Mouse (Mus musculus): ENCODE results near the gene Cd7. TPM values are rescaled to one million over a fixed set of nuclear protein-coding genes. Genes with fewer than 3 reads are reported as not detected.

The Cd7 gene
- polyA plus RNA-seq, 1 experiment from 2014 or later, result 0.18 TPM

DNA sequence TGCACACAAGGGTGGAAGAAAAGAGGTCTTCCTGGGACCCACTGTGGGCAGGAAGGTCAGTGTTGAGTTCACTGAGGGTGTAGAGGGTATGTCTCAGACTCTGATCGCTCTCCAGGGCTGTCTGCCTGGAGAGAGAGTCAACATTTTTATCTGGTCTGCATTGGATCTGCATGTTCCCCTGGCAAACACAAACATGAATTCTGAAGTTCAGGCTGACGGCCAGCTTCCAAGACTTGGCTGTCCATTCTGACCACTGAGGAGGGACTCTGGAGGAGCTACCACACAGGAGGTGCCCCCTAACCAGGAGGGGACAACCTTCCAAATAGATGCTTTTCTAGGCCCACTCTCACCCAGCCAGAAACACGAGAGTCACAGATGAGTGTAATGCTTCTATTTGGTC, 47.4 kb downstream of the Cd7 start:
- Histone ChIP-seq H3K27ac (ENCODE audit: low read depth, low read length) (0 out of 2 replicates have a peak overlapping the region, but pooled peaks have one; percentile 50), H3K4me3 (ENCODE audit: low read depth, low read length) (peak overlapping the region; percentile 100), H3K9me3 (ENCODE audit: control insufficient read depth, low read length) (no peaks in the 10 kb centered on the region), H3K27me3 (replicated peaks; ENCODE audit: control insufficient read depth, insufficient read depth, low read length) (no peaks in the 10 kb centered on the region), H3K36me3 (ENCODE audit: control insufficient read depth, insufficient read depth, low read length) (peaks cover 5% of the 10 kb centered on the region; the same call in 1 of the 2 replicates), H3K4me1 (replicated peaks; ENCODE audit: control insufficient read depth, insufficient read depth, low read length) (peaks cover 41% of the 10 kb centered on the region), H3K9ac (ENCODE audit: low read depth, low read length) (peak overlapping the region; percentile 99), H3K4me2 (peak overlapping the region; percentile 87)
- 56% methylated on average over 3 of the region's 3 CpGs for WGBS
- 0 out of 2 replicates have a peak, but pooled peaks have one; percentile 0 for ATAC-seq (replicated peaks; ENCODE audit: low FRiP score)
- DNase-seq (ENCODE audit: low spot score), result no peak

DNA sequence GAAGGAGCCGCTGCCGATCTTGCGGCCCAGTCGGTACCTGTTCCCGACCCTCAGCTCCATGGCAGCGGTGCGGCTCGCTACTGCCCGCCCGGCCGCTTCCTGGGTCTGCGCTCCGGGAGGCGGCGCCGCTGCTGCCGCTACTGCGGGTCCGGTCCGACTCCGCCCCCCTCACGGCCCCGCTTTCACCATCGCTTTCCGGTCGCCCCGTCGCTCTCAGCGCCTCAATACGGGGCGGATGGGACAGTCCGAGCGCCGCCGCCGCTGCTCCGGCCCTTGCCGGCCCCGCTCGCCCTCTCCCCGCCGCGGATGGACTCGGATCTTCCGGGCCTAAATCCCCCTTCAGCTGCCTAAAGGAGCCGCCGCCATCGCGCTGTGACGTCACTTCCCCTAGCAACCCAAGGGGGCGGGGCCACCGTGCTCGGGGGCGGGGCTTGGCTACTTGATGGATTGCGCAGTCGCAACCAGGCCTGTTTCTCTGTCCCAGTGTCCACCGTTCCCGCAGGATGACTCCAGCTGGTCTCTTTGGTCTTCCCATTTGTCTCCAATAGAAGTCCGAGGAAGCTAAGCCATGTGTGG, 48.2 kb downstream of the Cd7 start, which contains the start of gene Csnk1d:
Gene Csnk1d, minus strand, starts transcription at position 380 of the 576 bp plus-strand sequence.
- no peaks in the 10 kb centered on the region for H3K9me3 ChIP-seq (ENCODE audit: control insufficient read depth, low read length)
- H3K36me3 ChIP-seq (ENCODE audit: control insufficient read depth, insufficient read depth, low read length), result peaks cover 7% of the 10 kb centered on the region; the same call in 1 of the 2 replicates
- H3K4me3 ChIP-seq (ENCODE audit: low read depth, low read length), result peak within 1 kb of the TSS; percentile 100
- H3K9ac ChIP-seq (ENCODE audit: low read depth, low read length), result peak within 1 kb of the TSS; percentile 99
- peaks cover 43% of the 10 kb centered on the region for H3K4me1 ChIP-seq (replicated peaks; ENCODE audit: control insufficient read depth, insufficient read depth, low read length)
- H3K27ac ChIP-seq (ENCODE audit: low read depth, low read length), result peak within 1 kb of the TSS; percentile 97
- no peaks in the 10 kb centered on the region for H3K27me3 ChIP-seq (replicated peaks; ENCODE audit: control insufficient read depth, insufficient read depth, low read length)
- peak; percentile 80 for ATAC-seq (replicated peaks; ENCODE audit: low FRiP score)
- WGBS, result under 1% methylated on average over 58 of the region's 59 CpGs
- peak within 1 kb of the TSS; percentile 87 for H3K4me2 ChIP-seq
- DNase-seq (ENCODE audit: low spot score), result peak; percentile 100

DNA sequence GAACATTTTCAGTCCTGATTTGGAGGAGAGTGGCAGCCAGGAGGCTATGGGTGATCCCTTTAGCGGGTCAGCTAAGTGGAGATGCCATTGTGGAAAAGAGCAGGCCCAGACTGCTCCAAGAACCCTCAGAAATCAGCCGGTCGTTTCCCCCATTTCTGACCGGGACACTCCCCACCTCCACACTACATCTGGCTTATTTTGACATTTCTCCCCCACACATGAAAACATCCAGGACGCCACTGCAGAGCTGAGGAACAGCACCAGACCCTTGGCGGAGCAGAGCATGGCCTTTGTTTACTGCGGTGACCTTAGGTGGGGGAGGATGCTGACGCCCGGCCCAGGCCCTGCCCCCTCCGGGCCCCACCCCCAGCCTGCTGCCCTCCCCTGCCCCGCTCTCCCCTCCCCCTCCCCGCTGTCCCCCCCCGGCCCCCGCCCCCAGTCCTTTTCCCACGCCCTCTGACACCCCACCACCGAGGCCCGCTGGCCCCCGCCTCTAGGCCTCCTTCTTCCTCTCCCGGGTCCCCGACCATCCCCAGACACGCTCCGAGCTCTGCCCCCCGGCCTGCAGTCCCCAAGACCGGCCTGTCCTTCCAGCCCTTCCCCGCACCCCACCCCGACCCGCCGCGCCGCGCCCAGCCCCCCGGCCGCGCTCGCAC, 49.0 kb downstream of the Cd7 start:
- 2% methylated on average over 24 of the region's 35 CpGs for WGBS
- DNase-seq (ENCODE audit: low spot score), result peak; percentile 53
- Histone ChIP-seq H3K4me2 (peak overlapping the region; percentile 87), H3K4me1 (replicated peaks; ENCODE audit: control insufficient read depth, insufficient read depth, low read length) (peaks cover 49% of the 10 kb centered on the region), H3K36me3 (ENCODE audit: control insufficient read depth, insufficient read depth, low read length) (peaks cover 14% of the 10 kb centered on the region), H3K4me3 (ENCODE audit: low read depth, low read length) (peak overlapping the region; percentile 100), H3K9ac (ENCODE audit: low read depth, low read length) (peak overlapping the region; percentile 99), H3K27me3 (replicated peaks; ENCODE audit: control insufficient read depth, insufficient read depth, low read length) (no peaks in the 10 kb centered on the region), H3K9me3 (ENCODE audit: control insufficient read depth, low read length) (no peaks in the 10 kb centered on the region), H3K27ac (ENCODE audit: low read depth, low read length) (peak overlapping the region; percentile 97)
- peak; percentile 69 for ATAC-seq (replicated peaks; ENCODE audit: low FRiP score)

DNA sequence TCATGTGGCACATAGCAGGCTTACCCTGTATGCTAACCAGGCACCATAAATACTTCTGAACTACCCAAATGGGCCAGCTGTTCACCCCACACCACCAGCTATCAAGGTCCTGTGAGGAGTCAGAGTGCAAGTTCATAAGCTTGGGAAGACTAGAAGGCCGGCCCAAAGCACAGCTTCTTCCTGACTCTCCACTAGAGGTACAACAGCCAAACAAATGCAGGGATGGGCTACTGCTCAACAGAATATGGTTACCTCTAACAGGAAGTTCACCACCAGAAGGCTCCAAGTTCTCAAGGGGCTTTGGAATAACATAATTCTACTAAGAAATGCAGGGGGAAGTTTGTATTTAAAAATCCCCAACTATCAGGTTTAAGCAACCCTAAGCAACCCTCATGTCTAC, 49.7 kb downstream of the Cd7 start:
- 31% methylated on average over 1 of the region's 1 CpGs for WGBS
- Histone ChIP-seq H3K4me3 (ENCODE audit: low read depth, low read length) (peak overlapping the region; percentile 100), H3K27me3 (replicated peaks; ENCODE audit: control insufficient read depth, insufficient read depth, low read length) (no peaks in the 10 kb centered on the region), H3K9ac (ENCODE audit: low read depth, low read length) (peak overlapping the region; percentile 99), H3K27ac (ENCODE audit: low read depth, low read length) (peak overlapping the region; percentile 97), H3K4me2 (peak overlapping the region; percentile 87), H3K9me3 (ENCODE audit: control insufficient read depth, low read length) (no peaks in the 10 kb centered on the region), H3K4me1 (replicated peaks; ENCODE audit: control insufficient read depth, insufficient read depth, low read length) (peaks cover 51% of the 10 kb centered on the region), H3K36me3 (ENCODE audit: control insufficient read depth, insufficient read depth, low read length) (peaks cover 14% of the 10 kb centered on the region)
- DNase-seq (ENCODE audit: low spot score), result no peak
- ATAC-seq (replicated peaks; ENCODE audit: low FRiP score), result no peak

DNA sequence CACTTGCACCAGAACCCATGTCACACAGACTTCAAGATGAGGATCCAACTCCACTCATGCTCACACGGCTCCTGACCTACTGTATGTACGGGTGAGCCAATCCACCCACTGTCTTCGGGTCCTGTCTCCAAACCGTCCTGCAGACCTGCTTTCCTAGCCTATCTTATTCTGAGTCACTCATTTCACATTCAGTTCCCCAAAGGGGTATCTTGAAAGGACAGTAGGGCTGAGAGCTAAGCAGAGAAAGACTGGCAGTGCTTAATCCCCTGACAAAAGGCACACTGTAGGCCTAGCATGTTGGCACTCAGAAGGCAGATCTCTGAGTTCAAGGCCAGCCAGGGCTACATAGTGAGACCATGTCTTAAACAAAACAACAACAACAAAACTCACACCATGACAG, 50.8 kb downstream of the Cd7 start:
- 75% methylated on average over 4 of the region's 4 CpGs for WGBS
- ATAC-seq (replicated peaks; ENCODE audit: low FRiP score) (no peak), DNase-seq (ENCODE audit: low spot score) (no peak)
- H3K4me1 ChIP-seq (replicated peaks; ENCODE audit: control insufficient read depth, insufficient read depth, low read length), result peaks cover 51% of the 10 kb centered on the region
- H3K27me3 ChIP-seq (replicated peaks; ENCODE audit: control insufficient read depth, insufficient read depth, low read length), result no peaks in the 10 kb centered on the region
- no peaks in the 10 kb centered on the region for H3K9me3 ChIP-seq (ENCODE audit: control insufficient read depth, low read length)
- H3K4me2 ChIP-seq, result peak overlapping the region; percentile 87
- H3K27ac ChIP-seq (ENCODE audit: low read depth, low read length), result no peak overlapping the region
- H3K4me3 ChIP-seq (ENCODE audit: low read depth, low read length), result peak overlapping the region; percentile 13
- H3K36me3 ChIP-seq (ENCODE audit: control insufficient read depth, insufficient read depth, low read length), result peaks cover 14% of the 10 kb centered on the region
- peak overlapping the region; percentile 10; the same call in 1 of the 2 replicates for H3K9ac ChIP-seq (ENCODE audit: low read depth, low read length)

DNA sequence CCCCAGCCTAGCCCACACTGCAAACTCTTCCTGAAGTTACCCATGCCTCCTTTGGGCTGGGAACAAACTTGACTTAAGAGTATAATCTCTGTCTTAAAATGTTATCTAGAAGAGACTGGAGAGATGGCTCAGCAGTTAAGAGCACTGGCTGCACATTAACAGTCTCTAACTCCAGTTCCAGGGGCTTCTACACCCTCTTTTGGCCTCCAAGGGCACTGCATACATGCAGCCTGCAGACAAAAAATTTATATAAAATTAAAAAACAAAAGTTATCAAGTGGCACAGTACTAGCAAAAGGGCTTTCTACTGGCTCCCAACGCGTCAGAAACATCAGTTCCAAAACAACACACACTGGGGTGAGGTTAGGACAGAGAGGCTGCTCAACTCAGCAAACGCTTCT, 51.6 kb downstream of the Cd7 start:
- 79% methylated on average over 3 of the region's 3 CpGs for WGBS
- no peak for ATAC-seq (replicated peaks; ENCODE audit: low FRiP score)
- no peak overlapping the region for H3K9ac ChIP-seq (ENCODE audit: low read depth, low read length)
- no peak overlapping the region for H3K4me3 ChIP-seq (ENCODE audit: low read depth, low read length)
- peaks cover 17% of the 10 kb centered on the region for H3K36me3 ChIP-seq (ENCODE audit: control insufficient read depth, insufficient read depth, low read length)
- H3K4me1 ChIP-seq (replicated peaks; ENCODE audit: control insufficient read depth, insufficient read depth, low read length), result peaks cover 52% of the 10 kb centered on the region
- no peak overlapping the region for H3K4me2 ChIP-seq
- no peaks in the 10 kb centered on the region for H3K9me3 ChIP-seq (ENCODE audit: control insufficient read depth, low read length)
- DNase-seq (ENCODE audit: low spot score), result no peak
- H3K27me3 ChIP-seq (replicated peaks; ENCODE audit: control insufficient read depth, insufficient read depth, low read length), result no peaks in the 10 kb centered on the region
- no peak overlapping the region for H3K27ac ChIP-seq (ENCODE audit: low read depth, low read length)

Other genes with a start within 250 kb of the Cd7 start
- 132 and 139 TPM in 2 replicates for gene Dus1l, start 243.0 kb downstream of the Cd7 start, polyA plus RNA-seq (2014; fragmentation: Nextera tagmentation; extraction: Ambion mirVana)
- 71.3 and 80.0 TPM in 2 replicates for gene Fasn, start 214.9 kb downstream of the Cd7 start, polyA plus RNA-seq (2014; fragmentation: Nextera tagmentation; extraction: Ambion mirVana)
- 4.2 and 4.7 TPM in 2 replicates for gene Ccdc57, start 106.5 kb downstream of the Cd7 start, polyA plus RNA-seq (2014; fragmentation: Nextera tagmentation; extraction: Ambion mirVana)
- gene Slc16a3, start 90.9 kb downstream of the Cd7 start, polyA plus RNA-seq (2014; fragmentation: Nextera tagmentation; extraction: Ambion mirVana), result 257 and 272 TPM in 2 replicates
- gene Csnk1d, start 48.1 kb downstream of the Cd7 start, polyA plus RNA-seq (2014; fragmentation: Nextera tagmentation; extraction: Ambion mirVana), result 62.2 and 66.5 TPM in 2 replicates
- gene Sectm1b, start 24.2 kb upstream of the Cd7 start, polyA plus RNA-seq (2014; fragmentation: Nextera tagmentation; extraction: Ambion mirVana), result not detected in 2 replicates
- gene Sectm1a, start 41.8 kb upstream of the Cd7 start, polyA plus RNA-seq (2014; fragmentation: Nextera tagmentation; extraction: Ambion mirVana), result 0.32 and 0.86 TPM in 2 replicates
- 0.29 TPM in 1 of 2 replicates, not detected in the other for gene Tex19.2, start 79.3 kb upstream of the Cd7 start, polyA plus RNA-seq (2014; fragmentation: Nextera tagmentation; extraction: Ambion mirVana)
- 0.43 and 0.44 TPM in 2 replicates for gene Tex19.1, start 106.7 kb upstream of the Cd7 start, polyA plus RNA-seq (2014; fragmentation: Nextera tagmentation; extraction: Ambion mirVana)
- gene Uts2r, start 120.9 kb upstream of the Cd7 start, polyA plus RNA-seq (2014; fragmentation: Nextera tagmentation; extraction: Ambion mirVana), result not detected in 2 replicates
- gene Hexdc, start 165.0 kb upstream of the Cd7 start, polyA plus RNA-seq (2014; fragmentation: Nextera tagmentation; extraction: Ambion mirVana), result 5.1 and 5.6 TPM in 2 replicates
- 21.7 and 23.4 TPM in 2 replicates for gene Ogfod3, start 165.3 kb upstream of the Cd7 start, polyA plus RNA-seq (2014; fragmentation: Nextera tagmentation; extraction: Ambion mirVana)
- gene Cybc1, start 189.9 kb upstream of the Cd7 start, polyA plus RNA-seq (2014; fragmentation: Nextera tagmentation; extraction: Ambion mirVana), result 35.1 and 38.2 TPM in 2 replicates
- gene Narf, start 197.8 kb upstream of the Cd7 start, polyA plus RNA-seq (2014; fragmentation: Nextera tagmentation; extraction: Ambion mirVana), result 81.5 and 89.4 TPM in 2 replicates
- gene Foxk2, start 220.6 kb upstream of the Cd7 start, polyA plus RNA-seq (2014; fragmentation: Nextera tagmentation; extraction: Ambion mirVana), result 9.3 and 10.7 TPM in 2 replicates